Mouse (Mus musculus) thymus, postnatal 36 days (tissue): ENCODE measurements at regions not wholly inside any gene's neighbourhood (a gene's known extent, or its start where the extent isn't known, plus 50 kb on each side); places are given as distances from the start of the nearest gene placed in this dataset.

Experiments
- DNase-seq, 2 experiments: peaks; one replicate each; pipeline ENCODE4 v3.0.0; 2022; ENCODE audit warnings: mixed read lengths in 2 of 2

DNA sequence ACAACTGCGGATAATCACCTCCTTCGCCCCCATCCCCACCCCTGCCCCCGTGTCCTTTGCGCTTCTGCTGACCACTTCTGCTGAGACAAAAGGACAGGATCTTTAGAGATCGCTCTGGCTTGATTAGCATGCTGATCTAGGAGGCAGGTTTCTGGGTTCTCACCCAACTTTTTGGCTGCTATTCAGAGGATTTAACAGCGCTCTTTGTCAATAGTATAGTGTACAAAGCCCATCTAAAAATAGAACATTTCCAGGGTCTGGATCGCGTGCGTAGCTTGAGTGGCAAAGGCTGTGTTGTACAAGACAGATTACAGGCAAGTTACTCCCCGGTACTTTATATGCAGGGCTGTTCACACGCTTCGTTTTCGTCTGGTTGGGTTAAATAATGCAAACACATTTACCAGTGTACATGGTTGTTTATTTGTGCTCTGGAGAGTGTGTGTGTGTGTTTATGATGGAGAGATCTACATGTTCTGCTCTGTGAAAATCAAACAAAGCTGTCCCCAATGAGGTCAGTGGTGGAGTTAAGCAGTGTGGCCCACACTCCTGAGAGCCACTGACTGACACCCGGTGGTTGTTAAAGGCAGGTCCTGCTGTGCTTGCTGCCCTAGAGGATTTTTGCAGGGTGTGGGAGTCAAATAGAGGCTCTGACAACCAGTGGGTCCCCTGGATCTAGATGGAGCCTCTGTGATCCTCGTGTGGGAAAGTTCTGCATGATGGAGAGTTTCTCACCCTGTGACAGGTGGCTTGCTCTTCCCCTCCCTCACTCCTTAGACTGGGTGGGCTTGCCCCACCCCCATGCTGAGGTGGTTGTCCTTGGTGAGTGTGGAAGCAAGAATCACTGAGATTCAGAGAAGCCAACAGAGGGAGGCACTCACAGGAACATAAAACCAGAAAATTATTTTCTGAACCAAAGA, 146.5 kb upstream of the Jade1 start:
- no peak for DNase-seq

DNA sequence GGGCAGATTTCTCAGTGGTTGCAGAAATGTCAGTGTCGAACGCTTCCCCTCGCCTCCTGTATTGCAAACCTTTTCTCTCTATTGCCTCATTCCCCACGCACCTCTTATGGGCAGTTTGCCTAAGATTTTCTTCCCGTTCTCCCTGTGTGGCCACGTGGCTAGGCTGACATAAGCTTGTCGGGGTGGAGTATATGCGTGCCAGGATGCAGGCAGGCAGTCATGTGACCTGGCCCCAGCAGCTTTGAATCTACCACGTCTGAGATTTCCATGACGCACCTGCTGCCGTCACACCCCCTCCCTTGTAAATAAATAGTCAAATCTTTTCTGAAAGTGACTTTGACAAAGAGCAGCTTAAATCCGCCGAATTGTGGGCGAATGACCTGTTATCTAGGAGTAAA, 147.1 kb upstream of the Jade1 start:
- DNase-seq: peak; percentile 54 to 72

DNA sequence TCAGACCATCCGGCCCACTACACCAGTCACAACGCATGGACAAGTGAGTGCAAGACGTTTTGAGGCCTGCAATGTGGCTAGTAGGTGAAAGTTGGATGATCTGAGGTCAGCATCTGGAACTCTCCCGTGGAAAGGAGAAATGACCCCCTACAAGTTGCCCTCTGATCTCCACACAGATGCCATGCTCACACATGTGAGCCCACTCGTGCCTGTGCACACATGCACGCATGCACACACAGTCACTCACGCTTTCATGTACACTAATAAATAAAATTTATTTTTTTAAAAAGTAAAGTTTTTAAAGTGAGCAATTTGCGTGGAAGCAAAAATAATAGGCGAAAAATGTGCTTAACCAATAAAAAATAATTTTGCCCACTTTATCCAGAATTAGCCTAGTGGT, 147.5 kb upstream of the Jade1 start:
- DNase-seq: no peak

DNA sequence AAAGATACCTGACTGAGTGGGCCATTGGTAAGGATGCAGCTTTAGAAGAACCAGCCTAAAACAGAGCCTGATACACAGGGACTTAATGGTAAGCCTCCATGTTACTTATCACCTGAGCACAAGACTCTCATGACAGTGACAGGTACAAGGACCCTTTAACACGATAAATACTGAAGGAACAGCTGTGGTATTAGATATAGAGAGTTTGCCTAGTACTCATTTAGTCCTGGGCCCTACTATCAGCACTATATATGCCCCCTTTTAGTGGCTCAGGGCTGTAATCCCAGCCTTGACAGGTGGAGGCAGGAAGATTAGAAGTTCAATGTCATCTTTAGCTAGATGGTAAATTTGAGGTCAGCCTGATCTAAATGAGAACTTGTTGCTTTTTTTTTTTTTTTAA, 148.0 kb upstream of the Jade1 start:
- DNase-seq: no peak

DNA sequence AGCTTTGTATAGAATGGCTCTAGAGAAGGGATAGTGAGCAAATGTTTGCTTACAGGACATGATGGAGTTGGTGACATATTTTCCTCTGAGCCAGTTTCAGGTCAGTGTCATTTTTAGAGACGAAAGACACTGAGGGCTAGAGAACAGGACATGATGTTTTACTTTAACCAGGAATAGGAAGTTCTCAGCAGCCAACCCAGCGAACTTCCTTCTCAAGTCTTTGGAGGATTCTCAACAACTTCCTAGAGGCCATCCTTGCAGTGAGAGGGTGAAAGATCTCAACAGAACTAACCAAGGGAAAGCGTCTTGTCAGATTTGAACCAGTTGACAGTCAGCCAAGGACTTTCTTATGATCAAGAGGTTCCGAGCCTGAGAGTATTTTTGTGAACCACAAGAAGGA, 153.7 kb upstream of the Jade1 start:
- DNase-seq: no peak

DNA sequence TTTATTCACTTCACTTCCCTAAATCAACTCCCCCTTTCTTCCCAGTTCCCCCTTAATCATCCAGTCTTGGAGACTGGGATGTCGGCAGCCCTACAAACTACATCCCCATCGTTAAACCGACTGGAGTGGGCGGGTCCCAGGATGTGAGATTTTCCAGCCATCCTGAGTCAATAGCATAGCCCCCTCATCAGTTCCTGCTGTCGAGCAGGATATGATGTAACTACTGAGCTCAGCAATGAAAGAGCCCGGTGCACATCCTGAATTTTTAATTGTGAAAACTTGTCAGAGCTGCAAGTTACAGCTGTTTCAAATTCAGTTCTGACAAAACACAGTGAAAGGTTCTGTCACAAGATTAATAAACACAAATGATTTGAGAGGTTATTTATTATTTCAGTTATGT, 165.7 kb upstream of the Jade1 start:
- DNase-seq: no peak

DNA sequence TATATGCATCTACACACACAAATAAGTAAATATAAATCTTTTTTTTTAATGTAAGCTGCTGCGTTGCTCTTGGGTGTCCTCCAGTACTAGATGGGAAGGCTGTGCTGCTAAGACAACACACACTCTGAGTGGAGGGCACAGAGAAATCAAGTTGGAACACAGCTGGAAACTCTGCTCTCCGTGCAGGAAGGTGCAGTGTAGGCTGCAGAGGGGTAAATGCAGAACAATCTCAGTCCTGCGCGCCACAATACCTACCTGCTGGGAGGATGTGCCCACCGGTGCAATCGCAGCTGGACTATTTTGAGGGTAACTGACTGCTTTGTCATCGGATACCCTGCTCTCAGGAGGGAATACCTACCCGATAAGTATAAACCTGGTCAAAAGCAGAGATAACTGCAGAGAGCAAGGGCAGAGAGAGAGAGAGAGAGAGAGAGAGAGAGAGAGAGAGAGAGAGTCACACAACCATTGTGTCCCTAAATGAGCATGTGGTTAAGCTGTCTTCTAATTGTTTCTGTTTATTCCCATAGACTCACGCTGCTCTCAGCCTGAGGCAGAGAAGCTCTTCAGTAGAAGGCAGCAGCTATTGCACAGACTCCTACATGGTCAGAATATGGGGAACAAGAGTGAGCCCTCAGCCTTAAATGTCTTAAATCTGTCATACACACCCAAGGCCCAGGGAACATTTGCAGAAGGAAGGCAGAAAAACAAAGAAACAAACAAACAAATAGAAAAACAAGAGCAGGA, 167.9 kb upstream of the Jade1 start:
- no peak for DNase-seq

DNA sequence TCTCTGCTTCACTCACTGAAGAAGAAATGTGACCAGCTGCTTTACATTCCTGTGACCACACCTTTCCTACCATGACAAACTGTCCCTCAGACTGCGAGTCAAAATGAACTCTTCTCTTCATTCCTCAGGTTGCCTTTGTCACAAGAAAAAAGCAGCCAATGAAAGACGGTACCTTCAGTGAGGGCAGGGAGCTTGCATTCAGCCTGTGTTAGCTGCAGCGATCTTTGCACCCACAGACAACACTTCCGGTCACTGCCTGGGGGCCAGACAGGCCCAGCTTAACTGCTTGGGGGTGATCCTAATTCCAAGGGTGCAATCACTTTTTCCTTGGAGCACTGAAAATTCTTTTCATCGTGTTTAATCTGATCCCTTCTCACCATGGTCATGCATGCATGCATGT, 169.2 kb upstream of the Jade1 start:
- DNase-seq: no peak

DNA sequence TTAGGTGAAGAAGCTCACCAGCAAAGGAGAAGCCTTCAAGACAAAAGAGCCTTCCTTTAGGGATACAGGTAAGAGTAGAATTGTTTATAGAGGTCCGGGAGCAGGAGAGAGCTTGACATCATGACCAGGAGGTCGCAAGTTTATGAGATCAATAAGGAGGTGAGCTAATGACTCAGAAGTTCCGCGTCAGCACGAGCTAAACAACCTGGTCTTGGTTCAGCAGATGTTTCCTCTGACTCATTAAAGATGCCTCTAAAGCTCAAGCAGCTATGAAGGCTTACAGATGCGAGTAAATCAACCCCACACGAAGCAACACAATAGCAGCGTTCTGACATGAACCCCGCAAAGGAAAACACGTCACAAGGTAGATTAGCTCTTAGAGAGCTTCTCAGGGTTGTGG, 171.1 kb upstream of the Jade1 start:
- no peak for DNase-seq

DNA sequence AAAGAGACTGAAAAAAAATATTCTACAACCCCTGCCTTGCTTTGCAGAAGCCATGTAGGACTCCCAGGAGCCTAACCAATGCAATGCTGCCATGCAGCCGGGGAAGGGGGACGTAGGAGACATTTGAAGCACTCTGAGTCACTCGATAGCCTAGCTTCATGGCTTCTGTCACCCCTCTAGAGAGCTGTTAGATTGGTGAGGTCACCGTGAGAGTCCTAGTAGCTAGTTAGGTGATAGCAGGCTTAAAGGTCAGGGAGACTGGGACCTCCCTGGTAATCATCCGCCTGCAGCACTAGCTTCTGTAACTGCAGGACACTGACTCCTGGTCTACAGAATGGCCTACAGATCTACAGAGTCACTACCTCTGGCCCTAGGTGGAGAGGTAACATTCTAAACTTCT, 177.0 kb upstream of the Jade1 start:
- no peak for DNase-seq

DNA sequence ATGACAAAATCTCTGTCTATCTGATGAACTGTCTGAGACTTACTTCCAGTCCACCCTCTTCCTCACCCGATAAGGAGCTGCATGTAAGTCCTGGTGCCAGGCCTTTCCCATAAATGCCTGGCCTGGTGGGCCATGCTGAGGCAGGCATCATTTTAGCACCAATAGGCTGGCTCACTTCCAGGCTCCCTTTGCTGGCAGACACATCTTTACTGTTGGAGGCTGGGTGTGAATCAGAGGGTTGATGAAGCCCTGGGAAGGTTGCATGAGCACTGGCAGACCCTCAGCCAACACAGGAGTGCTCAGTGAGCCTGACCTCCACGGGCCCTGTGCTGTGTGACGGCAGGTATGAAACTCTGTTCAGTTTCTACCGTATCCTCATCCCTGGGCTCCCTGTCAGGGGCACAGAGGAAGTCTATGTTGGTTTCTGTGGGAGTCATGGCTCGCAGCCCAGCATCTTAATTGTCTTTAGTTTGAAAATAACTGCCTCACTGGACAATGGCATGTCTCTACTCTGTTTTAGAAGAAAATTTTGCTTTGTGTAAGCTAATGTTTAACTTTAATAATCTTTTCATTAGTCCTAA, 177.6 kb upstream of the Jade1 start:
- no peak for DNase-seq

DNA sequence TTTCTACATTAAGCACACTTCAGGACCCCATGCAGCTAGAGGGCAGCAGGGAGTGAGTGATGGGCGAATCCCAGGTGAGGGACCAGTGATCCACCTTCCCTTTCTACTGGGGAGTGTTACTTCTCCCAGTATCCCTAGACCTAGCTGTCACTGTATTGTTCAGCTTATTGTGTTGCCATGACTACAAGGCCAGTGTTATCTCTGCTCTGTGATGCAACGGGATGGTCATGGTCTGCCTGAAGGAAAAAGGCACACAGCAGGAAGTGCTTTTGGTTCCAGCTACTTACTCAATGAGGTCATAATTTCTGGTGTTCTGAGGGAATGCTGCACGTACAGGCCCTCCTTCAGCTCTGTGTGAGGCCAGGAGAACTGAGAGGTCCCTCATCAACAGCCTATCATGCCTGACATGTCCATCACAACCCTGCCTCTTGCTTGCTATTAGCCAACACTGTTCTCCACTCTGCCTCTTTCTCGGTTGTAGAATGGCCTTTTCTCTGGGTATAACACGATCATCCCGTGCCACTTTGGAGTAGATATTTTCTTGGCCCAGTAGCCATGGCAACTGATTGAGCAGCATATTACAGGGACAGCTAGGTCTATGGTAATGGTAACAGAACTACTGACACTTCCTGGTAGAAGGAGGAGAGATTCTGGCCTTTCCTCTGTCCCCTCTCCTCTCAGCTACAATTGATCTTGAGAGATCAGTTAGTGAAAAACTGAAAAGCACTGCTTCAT, 178.5 kb upstream of the Jade1 start:
- DNase-seq: no peak

DNA sequence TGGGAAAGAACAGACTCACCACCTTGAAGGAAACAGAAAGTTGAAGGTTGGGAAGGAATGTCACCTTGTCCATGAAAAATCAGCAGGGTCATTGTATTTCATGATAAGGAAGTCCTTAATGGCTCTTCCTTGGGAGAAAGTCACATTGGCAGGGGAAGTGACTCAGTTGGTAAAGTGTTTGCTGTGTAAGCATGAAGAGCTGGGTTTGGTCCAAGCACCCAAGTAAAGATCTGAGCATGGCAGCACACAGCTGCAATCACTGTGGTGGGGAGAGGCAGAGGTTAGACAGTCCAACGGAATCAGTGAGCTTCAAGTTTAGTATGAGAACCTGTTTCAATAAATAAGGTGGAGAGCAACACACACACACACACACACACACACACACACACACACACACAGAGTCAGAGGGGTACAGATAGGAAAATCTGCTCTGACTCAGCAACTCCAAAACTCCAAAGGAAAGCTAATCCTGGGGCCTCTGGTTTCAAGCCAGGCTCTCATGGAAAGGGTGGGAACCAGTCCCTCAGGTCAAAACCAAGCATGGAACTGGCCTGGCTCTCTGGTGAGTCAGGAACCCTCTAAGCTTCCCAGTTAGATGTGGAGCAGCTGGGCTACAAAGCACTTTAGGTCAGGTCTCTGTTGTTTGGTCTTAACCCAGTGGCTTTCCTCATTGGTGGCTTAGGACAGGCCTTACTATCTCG, 180.2 kb upstream of the Jade1 start:
- no peak for DNase-seq

DNA sequence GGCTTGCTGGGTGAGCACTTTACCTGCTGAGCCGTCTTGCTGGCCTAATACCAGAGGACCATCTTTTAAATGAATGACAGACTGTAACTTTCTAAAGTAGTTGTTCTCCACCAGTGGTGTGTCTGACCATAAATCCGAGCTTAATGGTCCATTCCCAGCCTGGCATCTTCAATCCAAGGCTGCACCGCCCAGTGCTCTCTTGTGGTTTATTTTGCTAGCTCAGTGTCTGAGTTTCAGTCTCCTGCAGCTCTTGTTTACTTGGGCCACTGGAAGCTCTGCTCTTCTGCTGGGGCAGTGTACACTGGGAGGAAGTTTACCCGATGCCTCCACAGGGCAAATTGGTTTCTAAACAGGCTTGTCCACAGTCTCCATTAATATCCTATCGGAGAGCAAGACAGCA, 182.3 kb upstream of the Jade1 start:
- DNase-seq: no peak

DNA sequence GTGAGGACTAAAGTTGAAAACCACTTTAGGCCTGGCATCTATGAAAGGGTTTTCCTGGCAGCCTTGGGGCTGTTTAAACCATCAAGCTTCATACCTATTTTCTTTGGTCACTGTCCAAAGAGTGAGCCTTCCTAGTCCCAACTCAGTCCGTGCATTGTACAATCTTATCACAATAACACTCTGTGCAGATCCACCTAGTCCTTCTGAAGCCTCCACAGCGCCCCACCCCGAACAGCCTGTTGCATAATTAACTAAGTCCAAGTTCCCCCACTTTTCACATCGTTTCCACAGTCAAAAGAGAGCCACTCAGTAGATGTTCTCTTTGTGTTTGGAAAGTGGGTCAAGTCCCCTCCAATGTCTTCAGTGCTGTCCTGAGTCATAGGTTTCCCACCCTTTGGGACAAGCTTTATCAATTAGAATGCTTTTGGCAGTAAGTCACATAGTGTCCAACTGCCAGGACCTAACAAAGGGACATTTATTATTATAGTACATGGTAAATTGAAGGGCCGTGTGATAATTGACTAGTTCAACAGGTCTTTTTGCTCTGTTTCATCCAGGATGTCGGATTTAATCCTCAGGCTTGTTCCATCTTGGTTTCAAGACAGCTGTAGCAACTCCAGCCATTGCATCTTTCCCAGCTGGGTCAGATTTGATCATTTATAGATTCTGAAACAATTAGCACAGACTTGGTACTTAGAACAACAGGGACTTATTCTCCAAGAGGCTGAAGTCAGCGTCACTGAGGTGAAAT, 187.0 kb upstream of the Jade1 start:
- no peak for DNase-seq

DNA sequence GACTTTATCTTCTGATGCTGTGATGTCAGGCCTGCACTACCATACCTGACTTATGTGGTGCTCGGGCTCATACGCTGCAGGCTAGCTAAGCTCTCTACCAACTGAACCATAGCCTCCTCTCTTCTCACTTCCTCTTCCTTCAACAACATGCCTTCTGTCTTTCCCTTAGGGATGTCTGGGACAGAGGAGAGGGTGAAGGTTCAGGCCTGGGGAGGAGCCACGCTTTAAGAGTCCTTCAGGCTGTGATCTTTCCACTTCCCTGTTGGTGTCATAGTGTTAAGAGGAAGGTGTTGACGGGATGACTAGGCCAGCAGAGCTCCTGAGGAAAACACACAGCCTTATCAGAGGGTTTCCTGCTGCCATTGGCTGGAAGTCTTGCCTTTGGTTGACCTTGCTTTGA, 188.8 kb upstream of the Jade1 start:
- no peak for DNase-seq

DNA sequence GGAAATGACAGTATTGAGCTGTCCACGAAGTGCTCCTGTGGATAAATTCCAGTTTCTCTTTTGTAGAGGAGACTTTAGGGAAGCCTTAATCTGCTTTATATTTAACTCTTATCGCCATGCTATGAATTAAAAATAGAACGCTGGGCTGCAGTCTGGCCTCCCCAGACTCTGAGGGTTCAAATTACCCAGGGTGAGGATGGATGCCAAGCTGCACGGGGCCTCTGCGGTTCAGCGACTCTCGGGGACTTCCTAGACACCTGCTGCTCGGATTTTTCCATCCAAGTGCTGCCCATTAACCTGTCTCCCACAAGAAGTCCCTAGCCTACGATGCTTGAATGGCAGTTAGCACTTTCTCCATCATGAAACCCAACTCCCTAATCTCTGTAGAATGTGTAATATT, 189.3 kb upstream of the Jade1 start:
- no peak for DNase-seq

DNA sequence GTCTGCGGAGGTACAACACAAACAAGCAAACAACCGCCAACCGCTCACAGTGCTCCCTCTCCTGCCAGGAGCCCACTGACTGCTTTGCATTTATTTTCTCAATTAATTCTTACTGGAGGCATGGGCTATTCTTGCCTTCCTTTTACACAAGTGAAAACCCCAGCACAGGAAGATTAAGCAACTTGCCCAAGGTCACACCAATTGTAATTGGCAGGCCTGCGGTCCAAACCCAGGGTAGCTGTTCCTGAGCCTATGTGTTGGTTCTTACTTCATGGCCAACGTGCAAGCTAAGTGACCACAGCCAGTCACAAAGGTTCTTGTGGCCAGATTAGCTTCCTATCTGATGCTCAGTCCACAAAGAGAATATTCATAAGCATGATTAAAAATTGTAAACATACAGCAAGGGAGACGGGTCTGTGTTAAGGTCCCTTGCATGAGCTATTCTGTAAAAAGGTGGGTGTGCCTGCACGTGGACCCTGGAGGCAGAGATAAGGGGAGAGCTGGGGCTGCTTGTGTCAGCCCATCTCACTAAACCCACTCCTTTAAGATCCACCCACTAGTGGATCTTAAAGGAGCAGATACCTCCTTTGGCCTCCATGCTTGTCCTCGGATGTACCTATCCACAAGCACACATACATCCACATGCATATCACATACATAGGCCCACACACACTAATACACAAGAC, 190.2 kb upstream of the Jade1 start:
- no peak for DNase-seq

DNA sequence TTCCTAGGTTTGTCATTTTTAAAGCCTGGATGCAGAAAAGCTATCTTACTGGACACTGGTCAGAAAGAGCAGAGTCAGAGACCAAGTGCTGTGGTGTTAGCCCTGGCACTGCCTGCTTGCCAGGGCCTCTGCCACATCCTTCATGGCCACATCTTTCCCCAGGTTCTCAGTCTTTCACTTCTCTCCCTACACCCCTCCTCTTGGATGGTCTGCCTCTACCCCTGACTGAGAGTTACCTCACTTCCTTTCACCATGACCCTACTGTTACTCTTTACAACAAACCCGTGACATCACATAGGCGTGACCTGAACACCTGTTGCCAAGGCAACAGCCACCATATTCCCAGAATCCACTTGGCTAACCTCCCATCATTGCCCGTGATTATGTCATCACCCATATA, 191.6 kb upstream of the Jade1 start:
- no peak for DNase-seq

DNA sequence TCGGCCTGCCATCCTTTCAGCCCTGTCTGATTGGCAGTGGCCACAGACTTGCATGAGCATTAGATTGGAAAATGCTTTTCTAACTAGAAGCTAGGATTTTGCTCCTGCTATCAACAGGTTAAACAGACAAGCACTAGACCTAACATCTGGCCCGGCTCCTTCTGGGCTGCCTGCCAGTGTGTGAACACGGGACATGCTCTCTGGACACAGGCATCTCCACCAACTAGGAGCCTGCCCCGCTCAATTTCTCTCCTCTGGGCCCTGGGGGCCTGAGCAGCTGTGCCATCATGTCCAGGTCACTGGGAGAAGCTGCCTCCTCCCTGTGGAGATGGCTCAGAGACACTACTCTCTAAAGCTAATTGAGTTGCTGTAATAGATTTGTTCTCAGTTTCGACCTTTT, 195.3 kb upstream of the Jade1 start:
- DNase-seq: no peak

DNA sequence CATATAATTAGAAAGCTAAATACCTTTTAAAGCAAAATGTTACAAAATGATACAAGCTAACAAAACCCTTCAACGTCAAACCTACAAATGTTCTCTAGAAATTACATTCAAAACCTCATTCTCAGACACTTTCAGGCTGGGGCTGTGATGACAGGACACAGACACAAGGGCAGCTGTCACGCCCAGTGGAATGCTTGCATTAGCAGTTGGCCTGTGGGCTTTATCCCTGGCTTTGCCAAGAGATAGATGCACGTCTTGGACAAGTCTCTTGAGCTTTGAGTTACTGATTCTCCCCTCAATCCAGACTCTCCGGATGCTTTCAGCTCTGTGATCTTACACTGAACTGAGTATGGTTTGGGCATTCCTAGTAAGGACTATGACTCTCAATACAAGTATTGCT, 196.1 kb upstream of the Jade1 start:
- no peak for DNase-seq
